Mouse (Mus musculus): Measurements from ENCODE around the gene Rfxank. TPM values are rescaled to one million over a fixed set of nuclear protein-coding genes. Genes with fewer than 3 reads are reported as not detected.

Rfxank gene
- polyA plus RNA-seq, 1 experiment: 13.5 TPM

GRCm38 (mm10) chr8:70131166-70131883, 7.6 kb downstream of the Rfxank start, which contains the start of gene Nr2c2ap:
Gene Nr2c2ap (plus strand): TSS chr8:70131333.
- Histone ChIP-seq H3K27ac (ENCODE audit: insufficient read depth, low read depth, low read length) (peak within 1 kb of the TSS; percentile 66), H3K4me1 (ENCODE audit: control insufficient read depth, insufficient read depth, low read length) (peaks cover 19% of the 10 kb centered on the region), H3K4me3 (ENCODE audit: insufficient read depth, low read length) (peak within 1 kb of the TSS; percentile 91)
- TF ChIP-seq CTCF (IDR thresholded peaks at IDR 0.05; ENCODE audit: low read depth, low read length) (no peak), POLR2A (IDR thresholded peaks at IDR 0.05; ENCODE audit: borderline replicate concordance, low read depth, low read length) (peak; percentile 80; the same call in 1 of the 2 replicates)

- peaks cover 19% of the 10 kb centered on the region for H3K4me1 ChIP-seq (ENCODE audit: control insufficient read depth, insufficient read depth, low read length)
- H3K27ac ChIP-seq (ENCODE audit: insufficient read depth, low read depth, low read length): no peak overlapping the region
- no peak overlapping the region for H3K4me3 ChIP-seq (ENCODE audit: insufficient read depth, low read length)
- TF ChIP-seq POLR2A (IDR thresholded peaks at IDR 0.05; ENCODE audit: borderline replicate concordance, low read depth, low read length) (no peak), CTCF (IDR thresholded peaks at IDR 0.05; ENCODE audit: low read depth, low read length) (no peak)
Measured at GRCm38 (mm10) chr8:70130066-70130465, 8.9 kb downstream of the Rfxank start.

GRCm38 (mm10) chr8:70129309-70129952, 9.5 kb downstream of the Rfxank start:
- Histone ChIP-seq H3K4me1 (ENCODE audit: control insufficient read depth, insufficient read depth, low read length) (peaks cover 19% of the 10 kb centered on the region), H3K4me3 (ENCODE audit: insufficient read depth, low read length) (no peak overlapping the region), H3K27ac (ENCODE audit: insufficient read depth, low read depth, low read length) (no peak overlapping the region)
- TF ChIP-seq CTCF (IDR thresholded peaks at IDR 0.05; ENCODE audit: low read depth, low read length) (no peak), POLR2A (IDR thresholded peaks at IDR 0.05; ENCODE audit: borderline replicate concordance, low read depth, low read length) (no peak)

- no peak overlapping the region for H3K4me3 ChIP-seq (ENCODE audit: insufficient read depth, low read length)
- TF ChIP-seq CTCF (IDR thresholded peaks at IDR 0.05; ENCODE audit: low read depth, low read length) (no peak), POLR2A (IDR thresholded peaks at IDR 0.05; ENCODE audit: borderline replicate concordance, low read depth, low read length) (no peak)
- H3K4me1 ChIP-seq (ENCODE audit: control insufficient read depth, insufficient read depth, low read length): peaks cover 19% of the 10 kb centered on the region
Measured at GRCm38 (mm10) chr8:70128435-70128834, 10.5 kb downstream of the Rfxank start.

GRCm38 (mm10) chr8:70124992-70125391, 14.0 kb downstream of the Rfxank start:
- H3K27ac ChIP-seq (ENCODE audit: insufficient read depth, low read depth, low read length): no peak overlapping the region
- no peak overlapping the region for H3K4me3 ChIP-seq (ENCODE audit: insufficient read depth, low read length)
- no peak for TF ChIP-seq POLR2A (IDR thresholded peaks at IDR 0.05; ENCODE audit: borderline replicate concordance, low read depth, low read length)
- no peak for TF ChIP-seq CTCF (IDR thresholded peaks at IDR 0.05; ENCODE audit: low read depth, low read length)
- 0 out of 2 replicates have a peak, but pooled peaks cover 7% of the 10 kb centered on the region for H3K4me1 ChIP-seq (ENCODE audit: control insufficient read depth, insufficient read depth, low read length)

More at GRCm38 (mm10) chr8:70128435-70128834, 10.5 kb downstream of the Rfxank start:
- H3K27ac ChIP-seq (ENCODE audit: insufficient read depth, low read depth, low read length): no peak overlapping the region

GRCm38 (mm10) chr8:70122863-70123262, 16.1 kb downstream of the Rfxank start:
- Histone ChIP-seq H3K4me3 (ENCODE audit: insufficient read depth, low read length) (no peak overlapping the region), H3K4me1 (ENCODE audit: control insufficient read depth, insufficient read depth, low read length) (0 out of 2 replicates have a peak, but pooled peaks cover 3% of the 10 kb centered on the region), H3K27ac (ENCODE audit: insufficient read depth, low read depth, low read length) (no peak overlapping the region)
- TF ChIP-seq CTCF (IDR thresholded peaks at IDR 0.05; ENCODE audit: low read depth, low read length) (no peak), POLR2A (IDR thresholded peaks at IDR 0.05; ENCODE audit: borderline replicate concordance, low read depth, low read length) (no peak)

- no peak for TF ChIP-seq CTCF (IDR thresholded peaks at IDR 0.05; ENCODE audit: low read depth, low read length)
- no peak for TF ChIP-seq POLR2A (IDR thresholded peaks at IDR 0.05; ENCODE audit: borderline replicate concordance, low read depth, low read length)
- H3K27ac ChIP-seq (ENCODE audit: insufficient read depth, low read depth, low read length): no peak within 1 kb of the TSS
- no peak within 1 kb of the TSS for H3K4me3 ChIP-seq (ENCODE audit: insufficient read depth, low read length)
- no peaks in the 10 kb centered on the region for H3K4me1 ChIP-seq (ENCODE audit: control insufficient read depth, insufficient read depth, low read length)
Measured at GRCm38 (mm10) chr8:70120667-70121066, 18.3 kb downstream of the Rfxank start, which contains the start of gene Ncan. Gene Ncan (minus strand): TSS chr8:70120873.

- Histone ChIP-seq H3K4me1 (ENCODE audit: control insufficient read depth, insufficient read depth, low read length) (no peaks in the 10 kb centered on the region), H3K27ac (ENCODE audit: insufficient read depth, low read depth, low read length) (no peak overlapping the region), H3K4me3 (ENCODE audit: insufficient read depth, low read length) (no peak overlapping the region)
- TF ChIP-seq POLR2A (IDR thresholded peaks at IDR 0.05; ENCODE audit: borderline replicate concordance, low read depth, low read length): no peak
- TF ChIP-seq CTCF (IDR thresholded peaks at IDR 0.05; ENCODE audit: low read depth, low read length): no peak
Measured at GRCm38 (mm10) chr8:70118726-70119700, 19.9 kb downstream of the Rfxank start.

- Histone ChIP-seq H3K4me3 (ENCODE audit: insufficient read depth, low read length) (no peak overlapping the region), H3K4me1 (ENCODE audit: control insufficient read depth, insufficient read depth, low read length) (no peaks in the 10 kb centered on the region), H3K27ac (ENCODE audit: insufficient read depth, low read depth, low read length) (no peak overlapping the region)
- TF ChIP-seq POLR2A (IDR thresholded peaks at IDR 0.05; ENCODE audit: borderline replicate concordance, low read depth, low read length): no peak
- TF ChIP-seq CTCF (IDR thresholded peaks at IDR 0.05; ENCODE audit: low read depth, low read length): no peak
Measured at GRCm38 (mm10) chr8:70117611-70118010, 21.3 kb downstream of the Rfxank start.
